Mouse (Mus musculus): ENCODE data around the gene Hoxb9. TPM values are rescaled to one million over a fixed set of nuclear protein-coding genes. Genes with fewer than 3 reads are reported as not detected.

The Hoxb9 gene
- polyA plus RNA-seq, 1 experiment, result not detected

- TF ChIP-seq GATA1 (IDR thresholded peaks at IDR 0.05; ENCODE audit: low read length), result no peak
Observed at GRCm38 (mm10) chr11:96278773-96279172, 7.5 kb downstream of the Hoxb9 start.

GRCm38 (mm10) chr11:96279421-96280233 lies 8.4 kb downstream of the Hoxb9 start:
- TF ChIP-seq GATA1 (IDR thresholded peaks at IDR 0.05; ENCODE audit: low read length), result no peak

GRCm38 (mm10) chr11:96280399-96281378 lies 9.4 kb downstream of the Hoxb9 start:
- TF ChIP-seq GATA1 (IDR thresholded peaks at IDR 0.05; ENCODE audit: low read length), result no peak

- no peak for TF ChIP-seq GATA1 (IDR thresholded peaks at IDR 0.05; ENCODE audit: low read length)
Observed at GRCm38 (mm10) chr11:96281396-96281795, 10.1 kb downstream of the Hoxb9 start.

- no peak for TF ChIP-seq GATA1 (IDR thresholded peaks at IDR 0.05; ENCODE audit: low read length)
Observed at GRCm38 (mm10) chr11:96281855-96282570, 10.8 kb downstream of the Hoxb9 start, which contains the start of gene Hoxb8. Gene Hoxb8, plus strand, starts transcription at chr11:96281905.

- no peak for TF ChIP-seq GATA1 (IDR thresholded peaks at IDR 0.05; ENCODE audit: low read length)
Observed at GRCm38 (mm10) chr11:96282795-96283430, 11.7 kb downstream of the Hoxb9 start.

- no peak for TF ChIP-seq GATA1 (IDR thresholded peaks at IDR 0.05; ENCODE audit: low read length)
Observed at GRCm38 (mm10) chr11:96284041-96284749, 12.9 kb downstream of the Hoxb9 start.

- no peak for TF ChIP-seq GATA1 (IDR thresholded peaks at IDR 0.05; ENCODE audit: low read length)
Observed at GRCm38 (mm10) chr11:96284774-96285734, 13.8 kb downstream of the Hoxb9 start.

- TF ChIP-seq GATA1 (IDR thresholded peaks at IDR 0.05; ENCODE audit: low read length), result no peak
Observed at GRCm38 (mm10) chr11:96285771-96286738, 14.8 kb downstream of the Hoxb9 start, which contains the start of gene Hoxb7. Gene Hoxb7, plus strand, starts transcription at chr11:96286623.

GRCm38 (mm10) chr11:96286739-96287385 lies 15.6 kb downstream of the Hoxb9 start:
- TF ChIP-seq GATA1 (IDR thresholded peaks at IDR 0.05; ENCODE audit: low read length), result no peak

- TF ChIP-seq GATA1 (IDR thresholded peaks at IDR 0.05; ENCODE audit: low read length), result no peak
Observed at GRCm38 (mm10) chr11:96287411-96287810, 16.2 kb downstream of the Hoxb9 start.

Data from G1E-ER4 (cell line).